Mouse (Mus musculus) liver, embryonic 13.5 days (tissue): ENCODE data around the gene Nploc4. TPM values are rescaled to one million over a fixed set of nuclear protein-coding genes. Genes with fewer than 3 reads are reported as not detected.
"Not testable (repeated sequence)": the region's sequence is repeated elsewhere in the genome, so short reads cannot be mapped to it uniquely, and the experiment has no call there.

Experiments
- ATAC-seq: fragments of 200-750 bp; cut with Nextera tagmentation; 2 replicates; pipeline ENCODE4 v1.8.0; 2017; ENCODE audit warnings: low read depth, mild to moderate bottlenecking, moderate number of reproducible peaks, moderate library complexity
- DNase-seq: peaks from one replicate; pipeline ENCODE4 v3.0.0; 2022
- H3K27ac ChIP-seq: fragments of 300-500 bp; sonication (generic); 2 replicates; pipeline ENCODE4 v1.5.1; 2015; ENCODE audit warnings: moderate library complexity, mild to moderate bottlenecking, inconsistent platforms
- H3K27me3 ChIP-seq: fragments of 300-500 bp; sonication (generic); 2 replicates; pipeline ENCODE4 v1.6.1; 2015; ENCODE audit warnings: mild to moderate bottlenecking, inconsistent platforms
- H3K36me3 ChIP-seq: fragments of 300-500 bp; sonication (generic); 2 replicates; pipeline ENCODE4 v1.6.1; 2015; ENCODE audit warnings: mild to moderate bottlenecking, inconsistent platforms
- H3K4me1 ChIP-seq: fragments of 300-500 bp; sonication (generic); replicated peaks from 2 replicates; pipeline ENCODE4 v1.6.1; 2015; ENCODE audit warnings: inconsistent platforms
- H3K4me2 ChIP-seq: fragments of 300-500 bp; sonication (generic); 2 replicates; pipeline ENCODE4 v1.6.1; 2015; ENCODE audit warnings: inconsistent platforms, mild to moderate bottlenecking, moderate library complexity
- H3K4me3 ChIP-seq: fragments of 300-500 bp; sonication (generic); replicated peaks from 2 replicates; pipeline ENCODE4 v1.5.1; 2015; ENCODE audit warnings: mild to moderate bottlenecking, inconsistent platforms
- H3K9ac ChIP-seq: fragments of 300-500 bp; sonication (generic); 2 replicates; pipeline ENCODE4 v1.6.1; 2015; ENCODE audit warnings: mild to moderate bottlenecking, inconsistent platforms
- H3K9me3 ChIP-seq: fragments of 300-500 bp; sonication (generic); replicated peaks from 2 replicates; pipeline ENCODE4 v1.6.1; 2016; ENCODE audit warnings: inconsistent platforms
- WGBS: fragments of 180-500 bp; shearing (Covaris S2); methylation state at CpG from one replicate; pipeline ENCODE4 v1.1.7; 2015; ENCODE audit not compliant: insufficient replicate concordance; 5-methylcytosine and 5-hydroxymethylcytosine counted together
- polyA plus RNA-seq: library from polyadenylated mRNA; unstranded; fragments of >200 nt; fragmentation: Nextera tagmentation; extraction: Ambion mirVana; gene quantifications from 2 replicates; pipeline ENCODE4 v1.2.1, GENCODE M21; 2015

Nploc4 gene
- polyA plus RNA-seq, 1 experiment from 2014 or later, result 22.3 TPM

GRCm38 (mm10) chr11:120359391-120359790 is 78.1 kb downstream of the Nploc4 start:
- Histone ChIP-seq H3K9me3 (no peaks in the 10 kb centered on the region), H3K27ac (no peak overlapping the region), H3K4me3 (no peak overlapping the region), H3K4me2 (no peak overlapping the region), H3K9ac (no peak overlapping the region), H3K36me3 (no peaks in the 10 kb centered on the region), H3K4me1 (peaks cover 41% of the 10 kb centered on the region), H3K27me3 (peaks cover 11% of the 10 kb centered on the region; the same call in 1 of the 2 replicates)
- WGBS, result 78% methylated on average over 6 of the region's 6 CpGs
- ATAC-seq, result no peak
- DNase-seq, result no peak

- H3K36me3 ChIP-seq, result no peaks in the 10 kb centered on the region
- no peaks in the 10 kb centered on the region for H3K9me3 ChIP-seq
- H3K27ac ChIP-seq, result peak overlapping the region; percentile 26; the same call in 1 of the 2 replicates
- H3K4me2 ChIP-seq, result 0 out of 2 replicates have a peak overlapping the region, but pooled peaks have one; percentile 9
- H3K27me3 ChIP-seq, result peaks cover 6% of the 10 kb centered on the region; the same call in 1 of the 2 replicates
- no peak overlapping the region for H3K4me3 ChIP-seq
- 0 out of 2 replicates have a peak overlapping the region, but pooled peaks have one; percentile 2 for H3K9ac ChIP-seq
- DNase-seq (no peak), ATAC-seq (no peak)
- 37% methylated on average over 10 of the region's 10 CpGs for WGBS
- H3K4me1 ChIP-seq, result peaks cover 56% of the 10 kb centered on the region
Observed at GRCm38 (mm10) chr11:120357791-120358401, 79.6 kb downstream of the Nploc4 start.

GRCm38 (mm10) chr11:120356900-120357299 is 80.6 kb downstream of the Nploc4 start:
- Histone ChIP-seq H3K9ac (no peak overlapping the region), H3K4me2 (no peak overlapping the region), H3K4me1 (peaks cover 66% of the 10 kb centered on the region), H3K27ac (peak overlapping the region; percentile 93), H3K9me3 (no peaks in the 10 kb centered on the region), H3K4me3 (no peak overlapping the region), H3K27me3 (peaks cover 5% of the 10 kb centered on the region; the same call in 1 of the 2 replicates), H3K36me3 (no peaks in the 10 kb centered on the region)
- DNase-seq (no peak), ATAC-seq (no peak)
- WGBS, result 80% methylated on average over 4 of the region's 4 CpGs

GRCm38 (mm10) chr11:120356319-120356840 is 81.1 kb downstream of the Nploc4 start:
- H3K4me1 ChIP-seq, result peaks cover 71% of the 10 kb centered on the region
- no peak for DNase-seq
- no peak for ATAC-seq
- WGBS, result 81% methylated on average over 15 of the region's 15 CpGs
- peak overlapping the region; percentile 93 for H3K27ac ChIP-seq
- no peaks in the 10 kb centered on the region for H3K36me3 ChIP-seq
- H3K4me3 ChIP-seq, result no peak overlapping the region
- H3K27me3 ChIP-seq, result peaks cover 9% of the 10 kb centered on the region; the same call in 1 of the 2 replicates
- no peak overlapping the region for H3K4me2 ChIP-seq
- H3K9ac ChIP-seq, result no peak overlapping the region
- H3K9me3 ChIP-seq, result no peaks in the 10 kb centered on the region

GRCm38 (mm10) chr11:120355277-120356039 is 82.0 kb downstream of the Nploc4 start:
- H3K4me3 ChIP-seq, result peak overlapping the region; percentile 26; the same call in 1 of the 2 replicates
- H3K9me3 ChIP-seq, result no peaks in the 10 kb centered on the region
- H3K4me2 ChIP-seq, result peak overlapping the region; percentile 78
- peaks cover 80% of the 10 kb centered on the region for H3K4me1 ChIP-seq
- H3K27ac ChIP-seq, result peak overlapping the region; percentile 93
- 41% methylated on average over 5 of the region's 5 CpGs for WGBS
- ATAC-seq, result peak; percentile 15; the same call in 1 of the 2 replicates
- peaks cover 14% of the 10 kb centered on the region for H3K27me3 ChIP-seq
- no peaks in the 10 kb centered on the region for H3K36me3 ChIP-seq
- DNase-seq, result peak; percentile 59
- peak overlapping the region; percentile 79 for H3K9ac ChIP-seq

- H3K4me1 ChIP-seq, result peaks cover 89% of the 10 kb centered on the region
- H3K4me2 ChIP-seq, result peak overlapping the region; percentile 78
- ATAC-seq, result no peak
- peak overlapping the region; percentile 26 for H3K4me3 ChIP-seq
- no peaks in the 10 kb centered on the region for H3K36me3 ChIP-seq
- no peak for DNase-seq
- H3K27me3 ChIP-seq, result peaks cover 23% of the 10 kb centered on the region
- WGBS, result 72% methylated on average over 17 of the region's 17 CpGs
- peak overlapping the region; percentile 79 for H3K9ac ChIP-seq
- H3K27ac ChIP-seq, result peak overlapping the region; percentile 93
- H3K9me3 ChIP-seq, result no peaks in the 10 kb centered on the region
Observed at GRCm38 (mm10) chr11:120354304-120355276, 82.9 kb downstream of the Nploc4 start.

GRCm38 (mm10) chr11:120353500-120354303 is 83.8 kb downstream of the Nploc4 start:
- H3K9ac ChIP-seq, result peak overlapping the region; percentile 79
- H3K4me1 ChIP-seq, result peaks cover 97% of the 10 kb centered on the region
- peak overlapping the region; percentile 78 for H3K4me2 ChIP-seq
- H3K27me3 ChIP-seq, result peaks cover 29% of the 10 kb centered on the region
- ATAC-seq (peak; percentile 92), DNase-seq (peak; percentile 93)
- peak overlapping the region; percentile 51 for H3K4me3 ChIP-seq
- H3K36me3 ChIP-seq, result no peaks in the 10 kb centered on the region
- WGBS, result 5% methylated on average over 26 of the region's 26 CpGs
- H3K27ac ChIP-seq, result peak overlapping the region; percentile 93
- no peaks in the 10 kb centered on the region for H3K9me3 ChIP-seq

- no peaks in the 10 kb centered on the region for H3K36me3 ChIP-seq
- peak overlapping the region; percentile 93 for H3K27ac ChIP-seq
- H3K9ac ChIP-seq, result peak overlapping the region; percentile 79
- H3K27me3 ChIP-seq, result peaks cover 29% of the 10 kb centered on the region
- peak overlapping the region; percentile 78 for H3K4me2 ChIP-seq
- 66% methylated on average over 13 of the region's 13 CpGs for WGBS
- DNase-seq (no peak), ATAC-seq (no peak)
- H3K4me1 ChIP-seq, result peaks cover 90% of the 10 kb centered on the region
- 0 out of 2 replicates have a peak overlapping the region, but pooled peaks have one; percentile 51 for H3K4me3 ChIP-seq
- H3K9me3 ChIP-seq, result no peaks in the 10 kb centered on the region
Observed at GRCm38 (mm10) chr11:120352571-120353290, 84.8 kb downstream of the Nploc4 start.

- not testable (repeated sequence) for H3K4me2 ChIP-seq, ATAC-seq, DNase-seq, H3K36me3 ChIP-seq, H3K9me3 ChIP-seq, H3K4me3 ChIP-seq, H3K9ac ChIP-seq
- Histone ChIP-seq H3K27me3 (peaks cover 29% of the 10 kb centered on the region), H3K4me1 (peaks cover 89% of the 10 kb centered on the region), H3K27ac (peak overlapping the region; percentile 48; the same call in 1 of the 2 replicates)
- 88% methylated on average over 5 of the region's 5 CpGs for WGBS
Observed at GRCm38 (mm10) chr11:120352093-120352350, 85.5 kb downstream of the Nploc4 start.
